Mouse (Mus musculus) cortical plate, adult 2 months (tissue): ENCODE measurements at regions not wholly inside any gene's neighbourhood (a gene's known extent, or its start where the extent isn't known, plus 50 kb on each side); places are given as distances from the start of the nearest gene placed in this dataset.

Experiments
- H3K27ac ChIP-seq: fragments of 200-500 bp; 2 replicates; pipeline ENCODE4 v1.5.1; 2012; ENCODE audit warnings: low read length, control low read depth, inconsistent platforms; ENCODE audit not compliant: insufficient read depth
- H3K4me1 ChIP-seq: fragments of 200-500 bp; 2 replicates; pipeline ENCODE4 v1.6.1; 2011; ENCODE audit warnings: low read length; ENCODE audit not compliant: control insufficient read depth, insufficient read depth
- H3K4me3 ChIP-seq: fragments of 200-500 bp; 2 replicates; pipeline ENCODE4 v1.5.1; 2011; ENCODE audit warnings: mild to moderate bottlenecking, low read length, control low read depth; ENCODE audit not compliant: insufficient read depth
- CTCF ChIP-seq: fragments of 200-500 bp; IDR thresholded peaks from 2 replicates; pipeline ENCODE4 v1.5.1; 2011; ENCODE audit warnings: mild to moderate bottlenecking, control low read depth, low read length; ENCODE audit not compliant: insufficient read depth; ENCODE audit errors: extremely low read depth
- POLR2A ChIP-seq: fragments of 200-500 bp; IDR thresholded peaks from 2 replicates; pipeline ENCODE4 v1.6.1; 2011; ENCODE audit warnings: mild to moderate bottlenecking, low read length, control low read depth; ENCODE audit not compliant: insufficient read depth; ENCODE audit errors: extremely low read depth

GRCm38 (mm10) chr9:113026904-113027193 lies 681.2 kb downstream of the Pdcd6ip start:
- H3K4me1 ChIP-seq, result 0 out of 2 replicates have a peak, but pooled peaks cover 3% of the 10 kb centered on the region
- peak overlapping the region; percentile 20 for H3K27ac ChIP-seq
- TF ChIP-seq POLR2A (no peak), CTCF (no peak)
- no peak overlapping the region for H3K4me3 ChIP-seq

- TF ChIP-seq CTCF (no peak), POLR2A (no peak)
- H3K4me3 ChIP-seq, result no peak overlapping the region
- peak overlapping the region; percentile 45 for H3K27ac ChIP-seq
- 0 out of 2 replicates have a peak, but pooled peaks cover 3% of the 10 kb centered on the region for H3K4me1 ChIP-seq
Measured at GRCm38 (mm10) chr9:113026096-113026903, 681.8 kb downstream of the Pdcd6ip start.

DNA sequence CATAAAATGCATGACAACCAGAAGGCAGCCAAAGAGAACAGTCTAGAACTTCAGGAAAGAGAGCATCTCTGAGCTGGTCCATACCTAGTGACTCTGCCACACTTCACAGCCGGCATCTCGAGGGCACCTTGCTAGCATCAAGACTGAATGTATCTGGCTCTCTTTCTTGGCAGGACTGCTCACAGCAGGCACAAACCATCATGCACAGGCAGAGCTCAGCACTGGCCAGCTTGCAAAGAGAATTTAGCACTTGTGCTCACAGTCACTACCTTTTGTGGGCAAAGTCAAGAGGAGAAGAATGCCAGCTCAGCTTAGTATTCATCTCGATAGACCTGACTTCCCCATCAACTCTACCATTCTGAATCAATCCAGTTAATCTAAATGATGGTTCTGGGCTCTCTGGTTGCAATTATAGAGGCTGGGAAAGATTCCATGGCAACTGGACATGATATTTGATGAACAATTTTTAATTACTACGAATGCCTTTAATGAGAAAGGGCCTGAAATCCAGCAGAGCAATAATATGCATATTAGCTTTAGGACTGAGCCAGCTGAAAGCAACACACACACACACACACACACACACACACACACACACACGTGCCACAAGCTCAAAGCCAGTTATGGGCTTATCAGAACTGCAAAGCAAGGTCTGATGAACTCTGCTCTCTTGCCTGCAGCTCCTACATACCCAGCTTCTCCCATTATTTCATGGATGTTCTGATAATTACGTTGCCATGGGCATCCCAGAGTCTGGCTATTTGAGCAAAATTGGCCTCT lies 686.0 kb downstream of the Pdcd6ip start:
- no peak overlapping the region for H3K27ac ChIP-seq

DNA sequence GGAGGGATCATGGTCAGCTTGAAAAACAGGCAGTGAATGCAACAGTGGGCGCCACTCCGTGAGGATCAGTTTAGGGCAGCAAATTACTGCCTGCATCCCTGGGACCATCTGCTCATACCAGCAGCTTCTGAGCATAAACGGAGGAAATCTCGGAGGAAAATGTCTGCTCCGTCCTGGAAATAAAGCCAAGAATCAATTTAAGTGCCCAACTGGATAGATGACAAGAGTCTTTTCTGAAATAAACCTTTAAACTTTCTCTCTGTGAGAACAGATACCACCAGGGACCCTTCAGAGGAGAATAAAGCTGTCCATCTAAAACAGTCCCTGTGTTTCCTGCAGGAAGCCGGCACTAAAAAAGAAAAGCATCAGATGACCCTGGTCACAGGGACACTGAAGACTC lies 688.5 kb downstream of the Pdcd6ip start:
- no peak for TF ChIP-seq CTCF
- no peak for TF ChIP-seq POLR2A
- Histone ChIP-seq H3K4me1 (no peaks in the 10 kb centered on the region), H3K4me3 (no peak overlapping the region), H3K27ac (peak overlapping the region; percentile 60)

More for the DNA sequence above, 686.0 kb downstream of the Pdcd6ip start:
- TF ChIP-seq CTCF (no peak), POLR2A (no peak)
- H3K4me1 ChIP-seq, result 0 out of 2 replicates have a peak, but pooled peaks cover 3% of the 10 kb centered on the region
- no peak overlapping the region for H3K4me3 ChIP-seq

- Histone ChIP-seq H3K27ac (no peak overlapping the region), H3K4me3 (no peak overlapping the region), H3K4me1 (no peaks in the 10 kb centered on the region)
- TF ChIP-seq CTCF, result no peak
- no peak for TF ChIP-seq POLR2A
Measured at GRCm38 (mm10) chr9:113008106-113008505, 700.0 kb downstream of the Pdcd6ip start.

DNA sequence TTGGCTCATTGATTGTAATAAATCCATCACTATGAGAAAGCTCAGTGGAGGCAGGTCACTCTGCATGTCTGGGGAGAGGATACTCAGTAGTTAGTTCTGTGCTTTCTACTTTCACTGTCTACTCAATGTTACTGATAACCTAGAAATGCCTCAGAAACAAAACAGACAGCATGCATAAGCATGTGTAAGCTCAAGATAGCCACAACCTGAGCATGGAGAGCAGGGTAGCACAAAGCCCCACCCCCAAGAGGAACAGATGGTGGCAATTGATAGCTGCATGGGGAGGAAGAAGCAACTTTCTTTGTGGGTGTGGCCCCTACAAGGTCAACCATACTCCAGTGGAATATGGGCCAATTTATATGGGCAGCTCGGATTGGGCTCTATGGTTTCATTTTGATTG lies 711.9 kb downstream of the Pdcd6ip start:
- TF ChIP-seq POLR2A, result no peak
- TF ChIP-seq CTCF, result no peak

GRCm38 (mm10) chr9:112994774-112995173 lies 713.3 kb downstream of the Pdcd6ip start:
- Histone ChIP-seq H3K27ac (no peak overlapping the region), H3K4me3 (no peak overlapping the region), H3K4me1 (no peaks in the 10 kb centered on the region)
- TF ChIP-seq POLR2A (no peak), CTCF (no peak)

More for the DNA sequence above, 711.9 kb downstream of the Pdcd6ip start:
- no peaks in the 10 kb centered on the region for H3K4me1 ChIP-seq
- H3K4me3 ChIP-seq, result no peak overlapping the region
- H3K27ac ChIP-seq, result no peak overlapping the region

DNA sequence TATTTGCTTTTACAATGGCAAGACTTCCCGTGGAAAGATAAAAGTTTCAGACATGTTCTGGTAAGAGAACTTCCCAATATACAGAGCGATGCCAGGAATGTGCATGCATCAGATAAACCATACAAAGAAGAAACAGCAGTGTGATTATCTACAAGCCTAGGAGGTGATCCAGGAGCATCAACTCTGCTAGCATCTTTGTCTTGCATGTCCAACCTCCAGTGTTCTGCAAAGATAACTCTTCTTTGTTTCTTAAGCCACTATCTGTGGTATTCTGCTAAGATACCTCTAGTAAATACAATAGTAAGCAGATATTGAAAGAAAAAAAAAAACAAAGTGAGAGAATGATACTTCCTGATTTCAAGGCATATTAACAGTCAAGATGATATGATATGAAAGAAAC lies 714.4 kb downstream of the Pdcd6ip start:
- H3K4me1 ChIP-seq, result no peaks in the 10 kb centered on the region
- no peak for TF ChIP-seq POLR2A
- no peak for TF ChIP-seq CTCF
- no peak overlapping the region for H3K27ac ChIP-seq
- no peak overlapping the region for H3K4me3 ChIP-seq

- TF ChIP-seq CTCF (no peak), POLR2A (no peak)
- Histone ChIP-seq H3K4me1 (no peaks in the 10 kb centered on the region), H3K27ac (no peak overlapping the region), H3K4me3 (no peak overlapping the region)
Measured at GRCm38 (mm10) chr9:112992937-112993336, 715.1 kb downstream of the Pdcd6ip start.
